Mouse (Mus musculus) neutrophil, adult 5-6 weeks (primary cell): ENCODE measurements at regions not wholly inside any gene's neighbourhood (a gene's known extent, or its start where the extent isn't known, plus 50 kb on each side); places are given as distances from the start of the nearest gene placed in this dataset.

Experiments used
- ATAC-seq: fragments of 151-379, 151-347 bp; 2 replicates; pipeline ENCODE4 v1.8.0; 2017; ENCODE audit warnings: mild to moderate bottlenecking, moderate TSS enrichment; ENCODE audit not compliant: insufficient number of reproducible peaks, poor library complexity, low FRiP score, severe bottlenecking; ENCODE audit errors: extremely low read depth

DNA sequence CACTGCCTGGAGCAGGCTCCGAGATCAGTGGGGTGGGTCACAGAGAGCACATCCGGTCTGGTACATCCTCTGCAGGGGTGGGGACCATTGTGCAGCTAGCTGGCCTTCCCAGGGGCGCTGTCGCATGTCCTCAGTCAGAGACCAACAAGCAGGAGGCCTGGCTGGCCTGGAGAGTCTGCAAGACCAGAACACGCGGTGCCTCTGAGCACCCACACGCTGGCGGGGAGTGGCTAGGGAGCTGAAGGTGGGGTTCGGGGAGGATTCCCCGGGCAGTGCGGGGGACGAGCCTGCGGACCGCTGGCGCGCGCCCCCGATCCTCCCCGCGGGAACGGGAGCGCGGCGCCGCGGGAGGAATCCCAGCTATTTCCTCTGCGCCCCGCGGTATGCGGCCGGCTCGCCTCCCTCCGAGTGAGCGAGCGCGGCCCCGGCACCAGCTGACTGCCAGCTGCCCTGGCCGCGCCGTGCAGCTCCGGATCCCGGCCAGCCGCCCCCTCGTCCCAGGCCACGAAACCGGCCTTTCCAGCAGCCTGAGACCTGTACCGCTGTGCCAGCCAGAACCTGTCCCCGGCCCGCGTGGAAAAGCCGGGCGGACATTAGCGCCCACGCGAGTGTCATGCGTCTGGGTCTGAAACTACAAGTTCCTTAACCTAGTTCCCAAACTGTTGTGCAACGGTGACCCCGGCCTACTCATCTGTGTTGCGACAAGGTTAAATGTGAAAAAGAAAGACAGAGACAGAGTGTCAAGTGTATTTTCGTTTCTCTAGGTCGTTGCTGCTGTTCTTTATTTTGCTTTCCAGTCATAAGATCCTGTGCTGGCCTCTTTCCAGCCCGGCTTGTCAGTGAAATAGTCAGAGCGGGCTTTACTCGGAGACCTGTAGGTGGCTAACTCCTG, 61.2 kb downstream of the Pkdcc start:
- peak; percentile 39; the same call in 1 of the 2 replicates for ATAC-seq

DNA sequence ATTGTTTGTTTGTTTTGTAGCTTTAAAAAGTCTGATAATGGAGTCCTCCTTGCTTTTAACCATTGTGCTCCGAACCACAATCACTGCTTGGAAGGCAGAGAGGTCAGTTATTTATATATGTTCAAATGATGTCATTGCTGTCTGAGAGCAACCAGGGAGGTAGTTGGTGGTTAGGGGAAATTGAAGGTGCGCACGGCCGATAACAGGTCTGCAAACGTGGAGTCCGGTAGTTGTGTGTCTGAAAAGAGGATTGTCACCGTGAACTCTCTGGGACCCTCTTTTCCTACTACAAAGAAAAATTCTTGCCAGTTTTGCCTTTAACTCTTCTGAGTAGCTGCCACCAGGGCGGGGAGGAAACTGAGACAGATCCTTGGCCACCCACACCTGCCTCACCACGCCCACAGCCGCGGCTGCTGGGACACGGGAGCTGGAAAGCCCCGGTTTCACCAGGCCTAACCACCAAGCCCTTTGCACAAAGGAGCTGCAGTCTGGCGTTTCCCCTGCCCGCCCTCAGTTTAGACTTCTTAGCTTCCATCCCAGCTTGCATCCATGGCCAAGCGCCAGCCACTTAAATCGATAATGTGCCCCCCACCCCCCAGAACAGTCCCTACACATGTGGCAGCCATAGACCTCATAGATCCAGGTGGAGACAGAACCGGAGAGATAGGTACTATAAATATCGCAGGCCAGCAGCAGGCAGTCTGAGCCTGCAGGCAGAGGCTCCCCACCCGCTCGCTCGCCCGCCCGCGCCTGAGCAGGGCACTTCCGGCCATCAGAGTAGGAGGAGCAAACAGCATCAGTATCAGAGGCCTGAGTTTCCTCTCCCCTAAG, 62.2 kb downstream of the Pkdcc start:
- peak; percentile 51 for ATAC-seq

DNA sequence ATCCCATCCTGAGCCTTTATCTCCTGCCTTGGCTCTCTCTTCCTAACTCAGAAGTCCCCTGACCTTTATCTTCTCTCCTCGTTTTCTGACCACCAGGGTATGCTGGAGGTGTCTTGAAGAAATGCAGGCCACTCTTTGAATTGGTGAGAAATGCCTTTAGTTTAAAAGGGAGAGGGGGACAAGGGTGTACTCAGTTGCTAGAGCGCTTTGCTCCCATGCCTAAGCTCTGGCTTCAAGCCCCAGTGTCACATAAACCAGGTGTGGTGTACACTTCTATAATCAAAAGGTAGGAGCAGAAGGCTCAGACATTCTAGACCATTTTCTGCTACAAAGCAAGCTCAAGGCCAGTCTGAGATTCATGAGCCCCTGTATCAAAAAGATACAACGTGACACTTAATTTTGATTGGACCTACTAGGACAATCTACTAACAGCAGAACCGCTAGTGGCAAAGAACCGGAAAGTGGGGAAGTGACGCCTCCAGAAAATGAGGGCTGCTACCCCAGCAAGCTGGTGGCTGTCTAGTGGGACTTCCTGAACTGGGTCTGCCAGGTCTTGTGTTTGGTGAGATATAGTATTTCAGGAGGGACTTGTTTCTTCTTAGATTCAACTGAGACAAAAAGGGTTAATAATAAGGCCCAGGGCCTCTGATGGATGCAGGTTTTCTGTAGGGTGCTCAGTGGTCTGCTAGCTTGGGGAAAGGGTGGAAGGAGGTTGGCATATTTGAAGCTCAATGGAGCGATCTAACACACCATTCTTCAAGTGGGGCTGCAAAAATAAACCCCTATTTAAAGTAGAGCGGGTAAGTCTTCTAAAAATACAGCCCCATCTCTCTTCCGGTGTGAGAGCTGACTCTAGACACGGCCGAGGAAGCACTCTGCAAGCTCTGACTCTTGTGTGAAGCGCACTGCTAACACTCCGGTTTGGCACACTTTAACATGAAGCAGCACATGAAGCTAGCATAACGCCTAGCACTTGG, 63.1 kb downstream of the Pkdcc start:
- ATAC-seq: peak; percentile 29; the same call in 1 of the 2 replicates

DNA sequence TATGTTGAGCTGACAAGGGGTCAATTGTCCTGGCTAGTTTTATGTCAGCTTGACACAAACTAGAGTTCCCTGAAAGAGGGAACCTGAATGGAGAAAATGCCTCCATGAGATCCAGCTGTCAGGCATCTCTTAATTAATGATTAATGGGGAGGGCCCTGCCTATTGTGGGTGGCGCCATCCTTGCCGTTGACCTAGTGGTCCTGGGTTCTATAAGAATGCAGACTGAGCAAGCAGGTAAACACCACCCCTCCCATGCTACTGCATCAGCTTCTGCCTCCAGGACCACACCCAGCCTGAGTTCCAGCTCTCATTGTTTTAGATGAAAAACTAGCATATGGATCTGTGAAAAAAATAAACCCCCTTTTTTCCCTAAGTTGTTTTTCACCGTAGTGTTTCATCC, 67.4 kb upstream of the Eml4 start:
- no peak for ATAC-seq

DNA sequence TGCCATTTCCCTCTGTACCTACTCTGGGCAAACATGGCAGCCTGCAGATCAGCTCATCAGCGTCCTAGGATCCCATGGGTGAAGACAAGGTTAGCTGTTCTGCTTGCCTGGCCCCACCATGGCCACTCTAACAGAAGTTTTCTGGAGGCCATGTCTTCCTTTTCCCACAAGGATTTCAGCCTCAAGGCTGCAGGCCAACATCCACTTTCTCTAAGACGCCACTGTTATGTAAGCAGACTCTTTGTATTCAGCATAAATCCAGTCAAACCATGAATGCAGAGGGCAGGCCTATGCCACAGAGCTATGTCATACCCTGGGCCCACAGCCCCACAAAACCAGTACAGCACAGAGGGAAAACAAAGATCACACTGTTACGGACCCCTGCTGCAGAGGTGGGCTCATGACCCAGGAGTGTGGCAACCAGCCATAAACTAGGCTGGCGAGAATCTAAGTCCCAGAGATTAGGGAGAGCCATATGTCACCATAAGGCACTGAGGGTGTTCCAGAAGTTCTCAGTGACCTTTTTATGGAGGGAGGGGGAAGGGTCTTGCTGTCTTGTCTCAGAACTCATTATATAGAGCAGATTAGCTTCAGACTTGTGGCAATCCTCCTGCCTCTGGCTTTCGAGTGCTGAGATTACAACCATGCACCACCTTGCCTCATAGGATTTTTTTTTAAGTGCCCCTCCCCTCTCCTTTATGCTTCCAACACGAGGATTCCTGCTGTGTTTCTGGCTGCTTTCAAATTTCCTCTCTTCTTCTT, 63.2 kb upstream of the Eml4 start:
- no peak for ATAC-seq

DNA sequence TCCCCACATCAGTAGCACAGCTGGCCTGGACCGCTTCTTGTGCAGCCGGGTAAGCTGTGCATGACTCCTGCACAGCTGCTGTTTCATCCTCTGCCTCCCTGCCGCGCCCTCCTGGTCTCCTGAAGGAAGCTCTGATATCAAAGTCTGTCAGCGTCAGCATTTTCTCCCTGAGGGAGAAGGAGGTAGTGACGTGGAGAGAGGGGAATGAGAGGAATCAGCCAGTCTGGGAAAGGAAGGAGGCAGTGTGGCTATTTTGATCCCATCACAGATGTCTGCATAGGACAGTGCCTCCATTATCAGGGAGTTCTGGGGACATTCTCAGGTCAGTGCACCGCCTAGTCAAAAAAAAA, 62.6 kb upstream of the Eml4 start:
- no peak for ATAC-seq

DNA sequence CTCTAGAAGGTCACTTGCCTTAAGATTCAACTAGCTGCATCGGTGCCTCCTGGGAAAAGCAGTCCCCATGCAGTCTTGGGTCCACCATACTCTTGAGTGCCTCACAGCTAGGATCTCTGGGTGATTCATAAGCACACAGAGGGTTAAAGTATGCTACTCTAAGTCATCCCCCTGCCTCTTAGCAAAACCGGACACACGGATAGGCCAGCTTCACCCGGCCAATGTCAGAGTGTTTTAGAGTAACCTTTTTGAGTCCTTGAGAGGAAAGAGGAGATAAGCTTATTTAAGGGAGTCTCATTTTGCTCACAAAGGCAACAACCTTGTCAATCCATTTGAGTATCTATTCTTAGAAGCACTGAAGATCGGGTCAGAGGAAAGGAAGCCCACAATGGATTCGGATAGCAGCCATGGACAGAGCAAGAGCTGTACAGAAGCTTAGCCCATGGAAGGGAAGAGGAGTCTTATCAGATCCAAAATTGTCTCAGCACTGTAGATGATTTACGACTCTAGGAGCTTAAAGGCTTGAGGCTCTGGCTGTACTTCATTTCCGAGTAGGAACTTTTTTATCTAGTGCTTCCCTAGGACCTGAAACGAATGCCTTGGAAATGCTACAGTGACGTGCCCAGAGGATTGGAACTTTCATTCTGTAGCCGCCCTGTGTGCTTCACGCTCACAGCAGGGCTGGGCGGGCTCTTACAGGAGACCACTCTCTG, 55.0 kb upstream of the Eml4 start:
- ATAC-seq: no peak

DNA sequence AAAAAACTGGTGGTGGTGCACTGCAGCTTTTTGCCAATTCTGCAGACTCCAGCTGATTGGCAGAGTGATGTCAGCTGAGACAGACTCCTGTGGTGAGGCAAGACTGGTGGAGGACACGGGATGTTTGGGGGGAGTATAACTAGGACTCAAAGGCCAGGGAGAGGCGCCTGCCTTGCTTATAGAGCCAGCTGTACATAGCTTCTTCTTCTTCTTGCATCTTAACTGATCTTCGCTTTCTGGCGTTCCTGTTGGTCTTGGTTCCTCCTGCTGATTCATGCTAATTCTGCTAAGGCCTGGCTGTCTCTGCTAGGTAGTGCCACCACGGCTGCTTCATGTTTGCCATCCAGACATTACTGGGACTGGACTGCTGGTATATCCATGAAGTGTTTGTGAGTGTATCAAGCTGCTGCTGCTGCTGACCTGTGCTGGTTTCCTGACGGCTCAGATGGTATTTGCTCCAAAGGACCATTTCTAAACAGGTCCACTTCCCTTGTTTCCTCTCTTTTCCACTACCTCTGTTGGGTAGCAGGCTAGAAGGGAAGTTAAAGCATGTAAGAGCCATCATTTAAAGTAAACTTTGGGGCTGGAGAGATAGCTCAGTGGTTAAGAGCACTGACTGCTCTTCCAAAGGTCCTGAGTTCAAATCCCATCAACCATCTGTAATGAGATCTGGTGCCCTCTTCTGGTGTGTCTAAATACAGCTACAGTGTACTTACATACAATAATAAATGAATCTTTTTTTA, 53.2 kb upstream of the Eml4 start:
- ATAC-seq: no peak
